In the genomic region with DNA sequence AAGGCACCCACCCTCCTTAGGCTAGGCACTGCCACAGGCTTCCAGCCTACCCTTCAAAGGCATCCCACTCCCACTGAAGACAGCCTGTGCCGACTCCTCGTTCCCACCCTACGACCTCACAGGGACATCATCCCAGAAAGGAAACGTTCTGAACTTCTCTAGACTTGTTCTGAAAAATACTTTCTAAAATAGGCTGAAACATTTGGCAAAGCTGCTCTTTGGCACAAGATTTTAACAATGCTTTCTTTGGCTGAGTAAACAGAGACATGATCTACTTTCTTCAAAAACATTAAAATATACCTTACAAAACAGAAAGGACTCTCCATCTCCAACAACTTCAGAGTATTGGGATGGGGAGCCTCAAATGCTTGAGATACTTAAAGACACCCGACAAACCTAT, we compare ENCODE assay signal across 15 mouse cellular contexts. TPM values are rescaled to one million over a fixed set of nuclear protein-coding genes. Genes with fewer than 3 reads are reported as not detected.
"Had no signal": no experiment of that assay in that cellular context is flagged by ENCODE, and none has a peak within 500 bp of the region (broad histone marks: within the 10 kb centered on the region; RNA-seq: fewer than 3 reads in every experiment).

No protein-coding gene starts in this region.

- H3K4me1 ChIP-seq: limb, embryonic 15.5 days; midbrain, embryonic 10.5 days; neural tube, embryonic 15.5 days had no signal

- H3K27me3 ChIP-seq: limb, embryonic 15.5 days; liver, embryonic 12.5 days; neural tube, embryonic 15.5 days had no signal

- DNase-seq: kidney, adult 8-10 months; layer of hippocampus, adult 9-11 months; layer of hippocampus, postnatal 36 days; right cerebral cortex, adult 18-20 months; right cerebral cortex, postnatal 25 days; thymus, adult 18-20 months; thymus, postnatal 14 days had no signal

- H3K9me3 ChIP-seq: limb, embryonic 15.5 days; liver, embryonic 12.5 days; midbrain, embryonic 10.5 days; neural tube, embryonic 15.5 days had no signal

- H3K9ac ChIP-seq: limb, embryonic 15.5 days; liver, embryonic 12.5 days; lung, embryonic 14.5 days; neural tube, embryonic 15.5 days had no signal

- ATAC-seq: liver, embryonic 12.5 days had no signal

- H3K27ac ChIP-seq: kidney, postnatal 0 days; limb, embryonic 15.5 days; liver, embryonic 12.5 days; midbrain, embryonic 10.5 days; neural tube, embryonic 15.5 days had no signal

- H3K4me2 ChIP-seq: limb, embryonic 15.5 days; liver, embryonic 12.5 days; lung, embryonic 14.5 days; neural tube, embryonic 15.5 days had no signal

- H3K4me3 ChIP-seq: limb, embryonic 15.5 days; liver, embryonic 12.5 days; midbrain, embryonic 10.5 days; myocyte; neural tube, embryonic 15.5 days had no signal

RNA-seq across cellular contexts. Expression of a gene that starts 25.3 kb away (rescaled TPM):
- total RNA-seq: megakaryocyte, adult 5-6 weeks had no signal
